ENCODE assay signal across 13 mouse cellular contexts in genomic region chr17:48999463-49000227, GRCm38 (mm10).
DNase-seq lines count a peak whose midpoint lies in the region; ATAC-seq lines count a peak whose summit lies in the region.
"Had no signal": no experiment of that assay in that cellular context is flagged by ENCODE, and none has a peak within 500 bp of the region (broad histone marks: within the 10 kb centered on the region; RNA-seq: fewer than 3 reads in every experiment).

No protein-coding gene starts in this region.

- ATAC-seq in kidney, embryonic 15.5 days (replicated peaks; ENCODE audit: low FRiP score), result peak; percentile 62; the same call in 1 of the 2 replicates
- ATAC-seq in forebrain, embryonic 13.5 days, result peak; percentile 93
- ATAC-seq: CD4-positive, CD25-positive, alpha-beta regulatory T cell, adult 4 months; liver, embryonic 12.5 days had no signal

- H3K27ac ChIP-seq in kidney, embryonic 15.5 days, result no peak overlapping the region
- H3K27ac ChIP-seq in forebrain, embryonic 13.5 days, result peak overlapping the region; percentile 74
- H3K27ac ChIP-seq: heart, adult 2 months; liver, embryonic 12.5 days had no signal

- peaks cover 11% of the 10 kb centered on the region for H3K4me1 ChIP-seq in kidney, embryonic 15.5 days
- H3K4me1 ChIP-seq in forebrain, embryonic 13.5 days, result peaks cover 21% of the 10 kb centered on the region
- H3K4me1 ChIP-seq: liver, embryonic 12.5 days had no signal

- H3K4me3 ChIP-seq in kidney, embryonic 15.5 days (replicated peaks), result no peak overlapping the region
- H3K4me3 ChIP-seq in forebrain, embryonic 13.5 days, result no peak overlapping the region
- H3K4me3 ChIP-seq: heart, adult 2 months; liver, embryonic 12.5 days had no signal

- H3K9me3 ChIP-seq in kidney, embryonic 15.5 days (replicated peaks), result no peaks in the 10 kb centered on the region
- no peaks in the 10 kb centered on the region for H3K9me3 ChIP-seq in forebrain, embryonic 13.5 days (replicated peaks)
- H3K9me3 ChIP-seq: liver, embryonic 12.5 days had no signal

- no peaks in the 10 kb centered on the region for H3K27me3 ChIP-seq in kidney, embryonic 15.5 days
- no peaks in the 10 kb centered on the region for H3K27me3 ChIP-seq in forebrain, embryonic 13.5 days

- H3K4me2 ChIP-seq in kidney, embryonic 15.5 days, result no peak overlapping the region
- peak overlapping the region; percentile 19 for H3K4me2 ChIP-seq in forebrain, embryonic 13.5 days
- H3K4me2 ChIP-seq: liver, embryonic 12.5 days had no signal

- H3K9ac ChIP-seq in kidney, embryonic 15.5 days, result no peak overlapping the region
- H3K9ac ChIP-seq in forebrain, embryonic 13.5 days, result no peak overlapping the region
- H3K9ac ChIP-seq: liver, embryonic 12.5 days had no signal

- H3K36me3 ChIP-seq in kidney, embryonic 15.5 days, result no peaks in the 10 kb centered on the region
- H3K36me3 ChIP-seq in forebrain, embryonic 13.5 days (ENCODE audit: poor library complexity, severe bottlenecking), result no peaks in the 10 kb centered on the region
- H3K36me3 ChIP-seq: liver, embryonic 12.5 days had no signal

- no peak for DNase-seq in kidney, postnatal 25 days
- peak; percentile 32 for DNase-seq in R1 (ENCODE audit: low read depth, low spot score)
- peak; percentile 33 for DNase-seq in mesoderm, embryonic 11.5 days (ENCODE audit: low read depth, low spot score)
- DNase-seq in heart, postnatal 4 days, result no peak
- DNase-seq in spleen, postnatal 4 days (ENCODE audit: low spot score in 2 of 2), result no peak
- no peak for DNase-seq in heart, adult 18-20 months
- DNase-seq: cerebellum, postnatal 36 days; heart, adult 2 months; retina, postnatal 1 day had no signal

- 8% methylated on average over 11 of the region's 11 CpGs for WGBS in kidney, embryonic 15.5 days
- WGBS in forebrain, embryonic 13.5 days, result 7% methylated on average over 11 of the region's 11 CpGs

Comparison
In these comparisons a context has a peak if more than half of its experiments do, and no peak if none do; other contexts are left out.
1. DNase-seq: peak in R1 (single experiment) and mesoderm, embryonic 11.5 days (single experiment); none in kidney, postnatal 25 days (0 of 2), heart, postnatal 4 days (single experiment), spleen, postnatal 4 days (0 of 2) and heart, adult 18-20 months (0 of 2).